Mouse (Mus musculus): ENCODE measurements around the gene Dynlrb1.

DNA sequence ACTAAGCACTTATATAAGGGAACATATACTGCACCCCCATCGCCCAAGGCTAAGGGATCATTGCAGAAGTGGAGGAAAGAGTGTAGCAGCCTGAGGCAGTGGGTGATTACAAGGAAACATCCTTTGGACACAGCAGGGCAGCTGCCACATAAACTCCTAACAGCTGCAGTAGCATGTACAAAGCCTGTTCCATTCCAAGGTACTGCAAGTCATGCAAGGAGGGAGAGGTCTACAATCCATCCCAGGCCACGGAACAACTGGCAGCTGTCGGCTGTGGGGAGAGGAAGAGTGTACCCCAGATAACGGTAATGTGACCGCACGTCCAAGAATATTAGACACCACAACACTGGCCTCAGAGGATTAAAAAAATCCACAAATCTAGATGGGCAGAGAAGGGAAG is 29.2 kb downstream of the Dynlrb1 start:
- TF ChIP-seq CTCF (IDR thresholded peaks at IDR 0.05; ENCODE audit: extremely low read depth, insufficient read depth, insufficient read length, insufficient replicate concordance) (no peak), POLR2A (IDR thresholded peaks at IDR 0.05; ENCODE audit: low read depth, low read length) (no peak)
